ENCODE assay signal across 21 mouse cellular contexts in genomic region chr17:37062101-37062641, GRCm38 (mm10). TPM values are rescaled to one million over a fixed set of nuclear protein-coding genes. Genes with fewer than 3 reads are reported as not detected.
DNase-seq lines count a peak whose midpoint lies in the region; ATAC-seq lines count a peak whose summit lies in the region.
"Had no signal": no experiment of that assay in that cellular context is flagged by ENCODE, and none has a peak within 500 bp of the region (broad histone marks: within the 10 kb centered on the region; RNA-seq: fewer than 3 reads in every experiment).

No protein-coding gene starts in this region.

- peak; percentile 28; the same call in 1 of the 2 replicates for ATAC-seq in forebrain, embryonic 14.5 days
- ATAC-seq: intestine, embryonic 15.5 days had no signal

- peaks cover 93% of the 10 kb centered on the region for H3K36me3 ChIP-seq in forebrain, embryonic 14.5 days (ENCODE audit: control insufficient read depth, insufficient read depth, low read length)
- H3K36me3 ChIP-seq: liver, embryonic 15.5 days had no signal

- no peak overlapping the region for H3K4me3 ChIP-seq in forebrain, embryonic 14.5 days (ENCODE audit: low read depth, low read length)
- H3K4me3 ChIP-seq: intestine, embryonic 15.5 days; limb, embryonic 10.5 days; liver, embryonic 15.5 days had no signal

- no peak overlapping the region for H3K4me2 ChIP-seq in forebrain, embryonic 14.5 days (ENCODE audit: low read length)
- H3K4me2 ChIP-seq: intestine, embryonic 15.5 days; liver, embryonic 15.5 days had no signal

- no peaks in the 10 kb centered on the region for H3K27me3 ChIP-seq in forebrain, embryonic 14.5 days (replicated peaks; ENCODE audit: control insufficient read depth, insufficient read depth, low read length)
- H3K27me3 ChIP-seq: intestine, embryonic 15.5 days; liver, embryonic 15.5 days; Patski had no signal

- intact Hi-C loops in left cerebral cortex, postnatal 4 days (cut with DNase I) = no loop called here

- no peak overlapping the region; the same call in 1 of the 2 replicates for H3K27ac ChIP-seq in forebrain, embryonic 14.5 days (ENCODE audit: low read depth, low read length)
- H3K27ac ChIP-seq: intestine, embryonic 15.5 days; limb, embryonic 10.5 days; liver, embryonic 15.5 days had no signal

- peak; percentile 55 to 78 for DNase-seq in left cerebral cortex, adult 18-20 months (ENCODE audit: low spot score in 2 of 2)
- DNase-seq in left cerebral cortex, postnatal 4 days = no peak
- peak; percentile 46 for DNase-seq in right cerebral cortex, postnatal 14 days
- DNase-seq in right cerebral cortex, postnatal 25 days = no peak
- peak; percentile 30 for DNase-seq in forebrain, embryonic 14.5 days (ENCODE audit: low spot score)
- DNase-seq in telencephalon, adult 2 months (ENCODE audit: low read depth, low spot score) = peak; percentile 83
- DNase-seq in cerebellum, adult 11 months = no peak
- DNase-seq in heart, adult 8-10 months (ENCODE audit: low spot score) = no peak
- DNase-seq: cerebellum, postnatal 10 days; kidney, postnatal 10 days; retina, postnatal 1 day had no signal

- H3K4me1 ChIP-seq in forebrain, embryonic 14.5 days (ENCODE audit: control insufficient read depth, insufficient read depth, low read length) = peaks cover 3% of the 10 kb centered on the region; the same call in 1 of the 2 replicates
- H3K4me1 ChIP-seq: intestine, embryonic 15.5 days; limb, embryonic 10.5 days; liver, embryonic 15.5 days had no signal

- WGBS in forebrain, embryonic 14.5 days = 57% methylated on average over 10 of the region's 10 CpGs

- no peak overlapping the region for H3K9ac ChIP-seq in forebrain, embryonic 14.5 days (ENCODE audit: low read length)
- H3K9ac ChIP-seq: intestine, embryonic 15.5 days; liver, embryonic 15.5 days had no signal

- no peaks in the 10 kb centered on the region for H3K9me3 ChIP-seq in forebrain, embryonic 14.5 days (replicated peaks; ENCODE audit: control insufficient read depth, low read length)
- H3K9me3 ChIP-seq: intestine, embryonic 15.5 days; limb, embryonic 10.5 days; liver, embryonic 15.5 days had no signal

RNA-seq across cellular contexts. Expression of gene Gabbr1, which starts 16.4 kb away (rescaled TPM):
- total RNA-seq in left cerebral cortex, adult 18-20 months (2021) = 100 to 1,000 TPM; 685 to 702 TPM
- total RNA-seq in left cerebral cortex, postnatal 4 days (2021) = 100 to 1,000 TPM; 430 to 482 TPM
- polyA plus RNA-seq in forebrain, embryonic 14.5 days (2014; fragmentation: Nextera tagmentation; extraction: Ambion mirVana) = 53.4 and 60.5 TPM in 2 replicates
- total RNA-seq in heart, adult 8-10 months (2022) = 1 to 10 TPM; 7.2 to 9.2 (median 7.4) TPM

RNA-seq across cellular contexts. Expression of gene Olfr90, which starts 26.1 kb away (rescaled TPM):
- not detected for total RNA-seq in left cerebral cortex, adult 18-20 months (2021)
- not detected for total RNA-seq in left cerebral cortex, postnatal 4 days (2021)
- not detected in 2 replicates for polyA plus RNA-seq in forebrain, embryonic 14.5 days (2014; fragmentation: Nextera tagmentation; extraction: Ambion mirVana)
- not detected for total RNA-seq in heart, adult 8-10 months (2022)
- total RNA-seq: adrenal gland, adult 18-20 months had no signal
- polyA plus RNA-seq: embryonic facial prominence, embryonic 11.5 days; gonadal fat pad, adult 2 months; heart, embryonic 14.5 days; hindbrain, embryonic 11.5 days; intestine, embryonic 15.5 days; liver, embryonic 15.5 days; Patski had no signal

RNA-seq across cellular contexts. Expression of gene Olfr91, which starts 35.9 kb away (rescaled TPM):
- total RNA-seq in left cerebral cortex, adult 18-20 months (2021) = not detected
- total RNA-seq in left cerebral cortex, postnatal 4 days (2021) = not detected
- polyA plus RNA-seq in forebrain, embryonic 14.5 days (2014; fragmentation: Nextera tagmentation; extraction: Ambion mirVana) = not detected in 2 replicates
- not detected for total RNA-seq in heart, adult 8-10 months (2022)
- total RNA-seq: adrenal gland, adult 18-20 months had no signal
- polyA plus RNA-seq: embryonic facial prominence, embryonic 11.5 days; gonadal fat pad, adult 2 months; heart, embryonic 14.5 days; intestine, embryonic 15.5 days; limb, embryonic 10.5 days; liver, embryonic 15.5 days; Patski had no signal

RNA-seq across cellular contexts. Expression of gene Mog, which starts 39.0 kb away (rescaled TPM):
- 10 to 100 TPM; 21.3 to 24.8 TPM for total RNA-seq in left cerebral cortex, adult 18-20 months (2021)
- total RNA-seq in left cerebral cortex, postnatal 4 days (2021) = under 1 TPM in 1 of 2 experiments, not detected in 1; 0.20 TPM
- polyA plus RNA-seq in forebrain, embryonic 14.5 days (2014; fragmentation: Nextera tagmentation; extraction: Ambion mirVana) = 0.98 and 1.4 TPM in 2 replicates
- total RNA-seq in heart, adult 8-10 months (2022) = not detected
- total RNA-seq: adrenal gland, adult 18-20 months had no signal
- polyA plus RNA-seq: gonadal fat pad, adult 2 months; heart, embryonic 14.5 days; liver, embryonic 15.5 days had no signal

RNA-seq across cellular contexts. Expression of gene Olfr92, which starts 57.7 kb away (rescaled TPM):
- total RNA-seq in left cerebral cortex, adult 18-20 months (2021) = not detected
- total RNA-seq in left cerebral cortex, postnatal 4 days (2021) = not detected
- not detected in 2 replicates for polyA plus RNA-seq in forebrain, embryonic 14.5 days (2014; fragmentation: Nextera tagmentation; extraction: Ambion mirVana)
- total RNA-seq in heart, adult 8-10 months (2022) = not detected
- total RNA-seq: adrenal gland, adult 18-20 months had no signal
- polyA plus RNA-seq: embryonic facial prominence, embryonic 11.5 days; gonadal fat pad, adult 2 months; heart, embryonic 14.5 days; hindbrain, embryonic 11.5 days; intestine, embryonic 15.5 days; limb, embryonic 10.5 days; liver, embryonic 15.5 days; neural tube, embryonic 14.5 days; Patski had no signal

Comparison
In these comparisons a context has a peak if more than half of its experiments do, and no peak if none do; other contexts are left out.
1. DNase-seq: peak in left cerebral cortex, adult 18-20 months (2 of 2), right cerebral cortex, postnatal 14 days (single experiment), forebrain, embryonic 14.5 days (single experiment) and telencephalon, adult 2 months (single experiment); none in left cerebral cortex, postnatal 4 days (single experiment), right cerebral cortex, postnatal 25 days (single experiment), cerebellum, adult 11 months (single experiment) and heart, adult 8-10 months (single experiment).
2. RNA of gene Gabbr1, which starts 16.4 kb away (total RNA-seq): 685 to 702 TPM in left cerebral cortex, adult 18-20 months and 430 to 482 TPM in left cerebral cortex, postnatal 4 days; 7.2 to 9.2 TPM in heart, adult 8-10 months; every median in the first group is over 10 times any median in the second.